Mouse (Mus musculus): Measurements from ENCODE around the gene Cenpn. TPM values are rescaled to one million over a fixed set of nuclear protein-coding genes. Genes with fewer than 3 reads are reported as not detected.

Gene Cenpn
- total RNA-seq (2021), result 1 to 10 TPM; 1.6 to 2.7 TPM
- long read RNA-seq, experiment 1, partial matches to known transcripts, result 0 of 1 reads
- long read RNA-seq, experiment 1, other reads (novel, unspliced or antisense), result 1 of 1 reads
- long read RNA-seq, experiment 2, partial matches to known transcripts, result 0 of 3 reads
- long read RNA-seq, experiment 2, other reads (novel, unspliced or antisense), result 1 of 3 reads

GRCm38 (mm10) chr8:116921337-116922059 is at the start of gene Cenpn, which contains the start of gene Cmc2:
Cenpn (plus strand) TSS chr8:116921730.
Cmc2 (minus strand) TSS chr8:116921455.
- intact Hi-C loops (cut with DNase I), result no loop called here
- DNase-seq (ENCODE audit: low spot score in 2 of 2), result peak; percentile 89 to 91

- intact Hi-C loops (cut with DNase I), result no loop called here
- DNase-seq (ENCODE audit: low spot score in 2 of 2), result peak in 1 of 2 experiments; percentile 45
Measured at GRCm38 (mm10) chr8:116872761-116873342, 48.7 kb upstream of the Cenpn start.

DNA sequence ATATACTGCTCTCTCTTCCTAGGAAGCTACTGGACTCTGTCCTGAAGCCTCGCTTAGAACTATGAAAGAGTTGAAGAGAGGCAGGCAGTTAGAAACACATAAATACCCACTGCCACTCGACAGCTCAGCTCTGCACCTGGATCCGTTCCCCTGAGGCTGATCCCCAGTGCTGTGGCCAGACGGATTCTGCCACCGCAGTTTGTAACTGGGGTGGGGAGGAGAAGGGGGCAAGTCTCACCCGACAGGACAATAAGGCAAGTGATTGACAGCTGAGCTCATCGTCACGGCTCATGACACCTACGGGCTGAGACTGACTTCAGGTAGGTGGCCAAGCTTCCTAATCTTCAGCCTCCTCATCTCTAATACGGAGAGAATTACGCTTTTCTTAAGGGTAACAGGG is 47.9 kb upstream of the Cenpn start:
- intact Hi-C loops (cut with DNase I), result no loop called here

DNA sequence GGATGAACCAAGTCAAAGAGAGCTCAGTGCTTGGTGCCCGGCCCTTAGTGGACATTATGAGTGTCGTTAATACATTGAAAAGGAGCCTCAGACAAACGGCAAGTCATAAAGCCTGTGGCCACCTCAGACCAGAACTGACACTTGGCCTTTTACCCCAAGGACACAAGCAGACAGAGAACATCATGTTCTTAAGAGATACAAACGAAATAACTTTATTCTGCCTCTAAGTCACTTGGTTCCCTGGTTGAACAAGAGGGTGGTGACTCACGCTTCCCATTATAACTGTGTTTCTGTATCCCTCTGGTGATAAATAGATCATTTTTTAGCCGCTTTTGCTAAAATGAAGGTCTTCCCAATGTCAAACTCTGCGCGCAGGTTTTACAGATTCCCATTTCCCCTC is 47.5 kb upstream of the Cenpn start:
- intact Hi-C loops (cut with DNase I), result no loop called here
- peak in 1 of 2 experiments; percentile 10 for DNase-seq (ENCODE audit: low spot score in 2 of 2)

More for the DNA sequence above, 47.9 kb upstream of the Cenpn start:
- DNase-seq (ENCODE audit: low spot score in 2 of 2), result no peak

- DNase-seq (ENCODE audit: low spot score in 2 of 2), result no peak
- intact Hi-C loops (cut with DNase I), result no loop called here
Measured at GRCm38 (mm10) chr8:116875798-116876450, 45.6 kb upstream of the Cenpn start.

- intact Hi-C loops (cut with DNase I), result no loop called here
- no peak for DNase-seq (ENCODE audit: low spot score in 2 of 2)
Measured at GRCm38 (mm10) chr8:116881396-116881795, 40.1 kb upstream of the Cenpn start.

GRCm38 (mm10) chr8:116887813-116888212 is 33.7 kb upstream of the Cenpn start:
- no peak for DNase-seq (ENCODE audit: low spot score in 2 of 2)
- intact Hi-C loops (cut with DNase I), result no loop called here

GRCm38 (mm10) chr8:116891446-116891845 is 30.1 kb upstream of the Cenpn start:
- DNase-seq (ENCODE audit: low spot score in 2 of 2), result no peak
- intact Hi-C loops (cut with DNase I), result no loop called here

- intact Hi-C loops (cut with DNase I), result no loop called here
- no peak for DNase-seq (ENCODE audit: low spot score in 2 of 2)
Measured at GRCm38 (mm10) chr8:116892130-116892529, 29.4 kb upstream of the Cenpn start.

- intact Hi-C loops (cut with DNase I), result no loop called here
- DNase-seq (ENCODE audit: low spot score in 2 of 2), result no peak
Measured at GRCm38 (mm10) chr8:116892636-116893035, 28.9 kb upstream of the Cenpn start.

DNA sequence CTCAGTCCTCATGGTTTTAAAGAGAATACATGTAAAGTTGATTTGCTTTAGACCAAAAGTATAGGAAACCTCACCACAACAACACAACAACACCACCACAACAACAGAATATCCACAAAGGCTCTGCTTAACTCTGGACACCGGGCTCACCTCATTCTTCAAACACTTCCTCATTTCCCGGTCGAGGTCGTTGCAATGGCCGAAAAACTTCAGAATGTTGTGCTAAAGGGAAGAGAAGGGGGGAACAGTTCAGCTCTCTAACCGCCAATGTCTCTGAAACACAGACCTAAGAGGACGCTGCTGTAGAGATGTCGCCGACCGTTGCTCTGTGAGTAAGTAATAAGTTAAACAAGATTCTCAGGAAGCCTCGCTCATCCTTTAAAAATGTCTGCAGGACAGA is 27.6 kb upstream of the Cenpn start:
- no peak for DNase-seq (ENCODE audit: low spot score in 2 of 2)
- intact Hi-C loops (cut with DNase I), result no loop called here

- DNase-seq (ENCODE audit: low spot score in 2 of 2), result no peak
- intact Hi-C loops (cut with DNase I), result no loop called here
Measured at GRCm38 (mm10) chr8:116895521-116895920, 26.0 kb upstream of the Cenpn start.

DNA sequence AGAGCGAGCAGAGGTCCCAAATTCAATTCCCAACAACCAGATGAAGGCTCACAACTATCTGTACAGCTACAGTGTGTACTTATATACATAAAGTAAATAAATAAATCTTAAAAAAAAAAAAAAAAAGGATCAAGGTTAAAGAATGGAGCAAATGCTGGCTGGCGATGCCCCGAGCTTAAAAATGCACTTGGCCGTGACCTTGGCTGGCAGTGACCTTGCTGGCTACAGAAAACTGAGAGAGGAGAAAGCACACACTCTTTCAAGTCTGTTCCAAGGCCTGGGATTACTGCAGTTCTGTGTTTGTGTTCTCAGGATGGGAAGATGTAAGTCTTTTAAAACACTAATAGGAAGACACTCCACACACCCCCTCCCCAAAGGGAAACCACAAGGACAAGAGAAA is 16.8 kb upstream of the Cenpn start:
- intact Hi-C loops (cut with DNase I), result no loop called here
- DNase-seq (ENCODE audit: low spot score in 2 of 2), result no peak

GRCm38 (mm10) chr8:116905252-116905651 is 16.3 kb upstream of the Cenpn start:
- intact Hi-C loops (cut with DNase I), result no loop called here
- no peak for DNase-seq (ENCODE audit: low spot score in 2 of 2)

- no peak for DNase-seq (ENCODE audit: low spot score in 2 of 2)
- intact Hi-C loops (cut with DNase I), result no loop called here
Measured at GRCm38 (mm10) chr8:116905836-116906235, 15.7 kb upstream of the Cenpn start.

GRCm38 (mm10) chr8:116921005-116921336 is 559 bp upstream of the Cenpn start:
- intact Hi-C loops (cut with DNase I), result no loop called here
- no peak for DNase-seq (ENCODE audit: low spot score in 2 of 2)

DNA sequence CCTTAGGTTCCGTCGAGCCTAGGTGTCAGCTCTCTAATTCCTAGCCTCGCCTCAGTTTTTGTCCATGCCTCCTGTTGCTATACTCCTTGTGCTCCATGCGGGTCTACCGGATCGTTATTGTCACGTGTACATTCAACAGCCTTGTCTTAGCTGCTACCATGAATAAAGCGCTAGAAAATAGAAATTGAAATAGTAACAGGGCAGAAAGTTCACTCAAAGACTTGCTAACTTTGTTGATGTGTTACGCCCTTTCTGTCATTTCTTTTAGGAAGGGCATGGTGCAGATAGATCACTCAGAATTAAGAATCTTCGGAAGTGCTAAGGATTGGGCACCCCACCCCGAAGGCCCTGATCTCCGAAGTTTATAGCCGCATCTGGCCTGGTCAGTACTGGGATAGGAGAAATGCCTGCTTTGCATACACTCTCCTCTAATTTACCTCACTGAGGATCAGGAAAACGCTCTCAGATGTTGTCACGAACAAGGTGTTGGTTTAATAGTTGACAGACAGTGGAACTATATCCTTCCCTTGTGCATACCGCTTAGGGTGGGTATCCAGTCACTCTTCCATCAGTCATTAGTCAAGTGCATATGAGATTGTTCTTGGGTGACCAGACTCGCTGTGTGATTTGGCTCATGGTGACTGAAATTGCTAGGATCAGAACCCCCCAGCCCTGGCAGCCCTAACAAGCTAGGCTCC is 679 bp downstream of the Cenpn start:
- intact Hi-C loops (cut with DNase I), result no loop called here

GRCm38 (mm10) chr8:116923526-116923925 is 2.0 kb downstream of the Cenpn start:
- intact Hi-C loops (cut with DNase I), result no loop called here
- no peak for DNase-seq (ENCODE audit: low spot score in 2 of 2)

More for the DNA sequence above, 679 bp downstream of the Cenpn start:
- no peak for DNase-seq (ENCODE audit: low spot score in 2 of 2)

DNA sequence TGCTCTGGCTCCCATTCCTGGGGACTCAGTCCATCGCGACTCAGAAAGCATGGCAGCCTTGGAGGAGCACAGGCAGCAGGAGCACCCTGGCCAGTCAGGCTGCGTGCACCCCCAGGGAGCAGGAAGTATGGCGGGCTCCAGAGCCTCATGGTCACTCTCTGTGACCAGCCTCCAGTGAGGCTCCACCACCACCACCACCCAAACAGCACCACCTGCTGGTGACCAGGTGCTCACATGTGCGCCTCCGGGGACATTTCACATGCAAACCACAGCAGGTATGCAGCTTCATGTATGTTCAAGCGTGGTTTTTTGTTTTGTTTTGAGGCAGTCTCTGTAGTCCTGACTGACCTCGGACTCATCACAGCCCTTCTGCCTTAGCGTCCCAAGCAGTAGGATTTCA is 6.3 kb downstream of the Cenpn start:
- intact Hi-C loops (cut with DNase I), result no loop called here

DNA sequence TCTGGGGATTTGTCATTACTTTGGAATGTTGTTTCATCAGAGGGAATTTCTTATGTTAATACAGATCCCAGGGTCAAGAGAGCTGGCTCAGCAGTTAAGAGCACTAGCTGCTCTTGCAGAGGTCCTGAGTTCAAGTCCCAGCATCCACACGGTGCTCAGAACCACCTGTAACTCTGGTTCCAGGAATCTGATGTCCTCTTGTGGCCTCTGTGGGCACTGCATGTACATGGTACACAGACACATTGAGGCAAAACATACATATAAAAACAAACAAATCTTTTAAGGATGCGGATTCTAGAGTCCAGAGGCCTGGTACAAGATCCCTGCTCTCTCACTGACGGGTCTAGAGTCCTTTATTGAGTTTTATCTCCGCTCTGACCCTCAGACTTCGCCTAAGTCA is 7.1 kb downstream of the Cenpn start:
- DNase-seq (ENCODE audit: low spot score in 2 of 2), result no peak
- intact Hi-C loops (cut with DNase I), result no loop called here

More for the DNA sequence above, 6.3 kb downstream of the Cenpn start:
- no peak for DNase-seq (ENCODE audit: low spot score in 2 of 2)
